Mouse (Mus musculus): ENCODE results near the gene Colgalt1. TPM values are rescaled to one million over a fixed set of nuclear protein-coding genes. Genes with fewer than 3 reads are reported as not detected.

Colgalt1 gene
- polyA plus RNA-seq, 1 experiment from 2014 or later = 45.2 TPM

Small RNAs within 50 kb of the gene (microRNA-seq; reads per million reads assigned to microRNA genes)
- not detected for gene Mir6769b (ENCODE audit: borderline number of aligned reads)

Other genes with a start within 250 kb of the Colgalt1 start
- 78.0 and 81.0 TPM in 2 replicates for gene Use1, start 244.2 kb upstream of the Colgalt1 start, polyA plus RNA-seq (2014; fragmentation: Nextera tagmentation; extraction: Ambion mirVana)
- 2.1 and 2.2 TPM in 2 replicates for gene Ocel1, start 239.7 kb upstream of the Colgalt1 start, polyA plus RNA-seq (2014; fragmentation: Nextera tagmentation; extraction: Ambion mirVana)
- gene Nr2f6, start 229.0 kb upstream of the Colgalt1 start, polyA plus RNA-seq (2014; fragmentation: Nextera tagmentation; extraction: Ambion mirVana) = 53.7 and 62.5 TPM in 2 replicates
- gene Ushbp1, start 215.2 kb upstream of the Colgalt1 start, polyA plus RNA-seq (2014; fragmentation: Nextera tagmentation; extraction: Ambion mirVana) = 2.9 and 4.3 TPM in 2 replicates
- gene Babam1, start 214.1 kb upstream of the Colgalt1 start, polyA plus RNA-seq (2014; fragmentation: Nextera tagmentation; extraction: Ambion mirVana) = 93.6 and 111 TPM in 2 replicates
- 9.0 and 13.0 TPM in 2 replicates for gene Ankle1, start 205.0 kb upstream of the Colgalt1 start, polyA plus RNA-seq (2014; fragmentation: Nextera tagmentation; extraction: Ambion mirVana)
- 30.1 and 37.4 TPM in 2 replicates for gene Abhd8, start 147.3 kb upstream of the Colgalt1 start, polyA plus RNA-seq (2014; fragmentation: Nextera tagmentation; extraction: Ambion mirVana)
- 180 and 185 TPM in 2 replicates for gene Mrpl34, start 146.0 kb upstream of the Colgalt1 start, polyA plus RNA-seq (2014; fragmentation: Nextera tagmentation; extraction: Ambion mirVana)
- gene Dda1, start 141.8 kb upstream of the Colgalt1 start, polyA plus RNA-seq (2014; fragmentation: Nextera tagmentation; extraction: Ambion mirVana) = 105 and 115 TPM in 2 replicates
- gene Ano8, start 125.0 kb upstream of the Colgalt1 start, polyA plus RNA-seq (2014; fragmentation: Nextera tagmentation; extraction: Ambion mirVana) = 3.1 and 3.2 TPM in 2 replicates
- gene Gtpbp3, start 122.9 kb upstream of the Colgalt1 start, polyA plus RNA-seq (2014; fragmentation: Nextera tagmentation; extraction: Ambion mirVana) = 4.8 and 5.4 TPM in 2 replicates
- gene Plvap, start 99.2 kb upstream of the Colgalt1 start, polyA plus RNA-seq (2014; fragmentation: Nextera tagmentation; extraction: Ambion mirVana) = 48.8 and 50.3 TPM in 2 replicates
- gene Ccdc194, start 85.3 kb upstream of the Colgalt1 start, polyA plus RNA-seq (2014; fragmentation: Nextera tagmentation; extraction: Ambion mirVana) = 0.15 and 0.31 TPM in 2 replicates
- gene Bst2, start 73.5 kb upstream of the Colgalt1 start, polyA plus RNA-seq (2014; fragmentation: Nextera tagmentation; extraction: Ambion mirVana) = 3.5 and 4.3 TPM in 2 replicates
- 53.4 and 62.2 TPM in 2 replicates for gene Mvb12a, start 68.1 kb upstream of the Colgalt1 start, polyA plus RNA-seq (2014; fragmentation: Nextera tagmentation; extraction: Ambion mirVana)
- 0.13 and 0.31 TPM in 2 replicates for gene Tmem221, start 52.1 kb upstream of the Colgalt1 start, polyA plus RNA-seq (2014; fragmentation: Nextera tagmentation; extraction: Ambion mirVana)
- gene Nxnl1, start 44.4 kb upstream of the Colgalt1 start, polyA plus RNA-seq (2014; fragmentation: Nextera tagmentation; extraction: Ambion mirVana) = 0.17 TPM in 1 of 2 replicates, not detected in the other
- 11.2 and 14.4 TPM in 2 replicates for gene Slc27a1, start 42.1 kb upstream of the Colgalt1 start, polyA plus RNA-seq (2014; fragmentation: Nextera tagmentation; extraction: Ambion mirVana)
- gene Pgls, start 18.8 kb upstream of the Colgalt1 start, polyA plus RNA-seq (2014; fragmentation: Nextera tagmentation; extraction: Ambion mirVana) = 231 and 237 TPM in 2 replicates
- 2.6 and 2.7 TPM in 2 replicates for gene Fam129c, start 13.3 kb upstream of the Colgalt1 start, polyA plus RNA-seq (2014; fragmentation: Nextera tagmentation; extraction: Ambion mirVana)
- gene Unc13a, start 60.8 kb downstream of the Colgalt1 start, polyA plus RNA-seq (2014; fragmentation: Nextera tagmentation; extraction: Ambion mirVana) = 1.2 and 1.7 TPM in 2 replicates
- 1.2 and 1.9 TPM in 2 replicates for gene Jak3, start 65.3 kb downstream of the Colgalt1 start, polyA plus RNA-seq (2014; fragmentation: Nextera tagmentation; extraction: Ambion mirVana)
- gene Insl3, start 78.2 kb downstream of the Colgalt1 start, polyA plus RNA-seq (2014; fragmentation: Nextera tagmentation; extraction: Ambion mirVana) = 0.42 TPM in 1 of 2 replicates, not detected in the other
- 0.47 and 0.58 TPM in 2 replicates for gene B3gnt3, start 90.8 kb downstream of the Colgalt1 start, polyA plus RNA-seq (2014; fragmentation: Nextera tagmentation; extraction: Ambion mirVana)
- gene Fcho1, start 114.7 kb downstream of the Colgalt1 start, polyA plus RNA-seq (2014; fragmentation: Nextera tagmentation; extraction: Ambion mirVana) = 3.8 and 5.0 TPM in 2 replicates